Mouse (Mus musculus): ENCODE measurements around the gene Zgrf1.
A peak's percentile ranks its signal among the peaks of the same experiment; 100 is the strongest.

Zgrf1 gene

DNA sequence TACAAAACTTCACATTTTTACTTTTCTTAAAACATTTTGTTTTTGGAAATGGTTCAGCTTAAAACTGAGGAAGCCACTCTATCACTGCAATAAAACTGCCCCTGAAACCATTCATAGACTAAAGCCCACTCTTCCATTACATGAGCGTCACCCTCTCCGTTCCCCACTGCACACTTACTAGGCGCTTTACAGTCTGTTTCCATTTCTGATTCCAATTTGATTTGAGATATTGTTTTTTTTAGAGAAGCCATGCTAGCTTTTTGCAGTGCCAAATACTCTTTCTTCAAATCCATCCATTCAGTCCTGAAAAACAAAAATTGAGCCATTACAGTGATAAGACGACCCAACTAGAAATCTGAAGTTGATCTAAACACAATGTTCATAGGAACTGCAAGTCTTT lies 9.3 kb upstream of the Zgrf1 start:
- no peaks in the 10 kb centered on the region for H3K27me3 ChIP-seq (ENCODE audit: control insufficient read depth, insufficient read depth, low read length, poor library complexity, severe bottlenecking)
- H3K36me3 ChIP-seq (ENCODE audit: control insufficient read depth, insufficient read depth, low read length, poor library complexity, severe bottlenecking): peaks cover 10% of the 10 kb centered on the region
- no peak for DNase-seq (ENCODE audit: low read depth, low spot score)

DNA sequence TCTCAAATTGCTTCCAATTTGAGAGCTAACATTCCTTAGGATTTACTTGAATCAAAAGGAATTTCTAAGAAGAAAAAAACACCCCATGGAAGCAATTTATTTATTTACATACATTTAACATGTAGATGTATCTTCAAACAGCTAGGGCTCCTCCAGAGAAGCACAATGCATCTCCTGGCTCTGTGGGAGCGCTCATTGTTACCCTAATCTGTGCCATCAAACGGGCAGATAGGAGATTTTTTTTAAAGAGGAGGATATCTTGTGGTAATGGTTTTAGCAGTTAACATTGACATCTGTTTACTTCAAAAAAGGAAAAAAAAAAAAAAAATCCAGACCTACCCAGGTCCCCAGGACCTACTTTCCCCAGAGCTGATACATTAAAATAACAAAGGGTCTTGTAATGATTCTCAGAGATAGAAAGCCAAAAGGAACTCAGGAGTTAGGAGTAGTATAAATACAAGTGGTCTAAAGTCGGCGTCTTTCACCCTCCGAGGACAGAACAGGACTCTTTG lies 8.6 kb upstream of the Zgrf1 start:
- DNase-seq (ENCODE audit: low read depth, low spot score): no peak
- Histone ChIP-seq H3K27me3 (ENCODE audit: control insufficient read depth, insufficient read depth, low read length, poor library complexity, severe bottlenecking) (no peaks in the 10 kb centered on the region), H3K36me3 (ENCODE audit: control insufficient read depth, insufficient read depth, low read length, poor library complexity, severe bottlenecking) (peaks cover 10% of the 10 kb centered on the region)

DNA sequence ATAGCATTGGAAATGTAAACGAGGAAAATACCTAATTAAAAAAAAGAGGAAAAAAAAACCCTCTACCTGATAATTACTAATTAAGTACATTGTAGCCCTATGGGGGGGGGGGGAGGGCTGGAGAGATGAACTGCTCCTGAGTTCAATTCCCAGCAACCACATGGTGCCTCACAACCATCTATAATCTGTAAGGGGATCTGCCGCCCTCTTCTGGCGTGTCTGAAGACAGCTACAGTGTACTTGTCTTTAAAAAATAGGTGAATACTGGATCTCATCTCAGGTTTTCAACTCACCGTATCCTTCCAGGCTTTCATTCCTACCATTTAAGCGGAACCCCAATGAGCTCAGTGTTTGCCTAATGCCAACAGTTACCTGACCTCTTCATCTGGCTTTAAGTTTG lies 5.4 kb upstream of the Zgrf1 start:
- Histone ChIP-seq H3K27me3 (ENCODE audit: control insufficient read depth, insufficient read depth, low read length, poor library complexity, severe bottlenecking) (no peaks in the 10 kb centered on the region), H3K36me3 (ENCODE audit: control insufficient read depth, insufficient read depth, low read length, poor library complexity, severe bottlenecking) (peaks cover 6% of the 10 kb centered on the region)
- DNase-seq (ENCODE audit: low read depth, low spot score): peak; percentile 46

DNA sequence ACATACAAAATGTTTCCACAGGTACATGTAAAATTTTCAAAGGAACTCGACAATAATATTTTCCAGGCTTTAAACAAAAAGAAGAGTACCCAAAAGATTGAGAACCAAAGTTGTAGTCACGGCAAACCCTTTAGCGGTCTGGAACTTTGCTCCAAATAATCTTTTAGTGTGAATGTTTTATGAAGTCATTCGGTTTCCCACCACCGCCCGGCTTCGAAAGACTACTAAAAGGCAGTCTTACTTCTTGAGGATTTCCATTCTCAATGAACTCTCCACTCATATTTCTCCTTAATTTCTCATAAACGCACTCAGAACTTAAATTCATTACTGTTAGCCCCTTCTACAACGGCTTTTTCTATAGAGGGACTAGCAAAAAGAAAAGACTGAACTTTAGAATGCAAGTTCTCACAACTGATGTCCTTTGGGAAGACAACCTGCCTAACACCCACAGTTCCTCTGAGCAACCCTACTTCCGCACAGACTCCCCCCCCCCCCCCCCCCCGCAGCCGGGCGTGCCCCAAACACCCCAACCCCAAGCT lies 786 bp upstream of the Zgrf1 start:
- DNase-seq (ENCODE audit: low read depth, low spot score): no peak
- H3K27me3 ChIP-seq (ENCODE audit: control insufficient read depth, insufficient read depth, low read length, poor library complexity, severe bottlenecking): no peaks in the 10 kb centered on the region
- H3K36me3 ChIP-seq (ENCODE audit: control insufficient read depth, insufficient read depth, low read length, poor library complexity, severe bottlenecking): no peaks in the 10 kb centered on the region; the same call in 1 of the 2 replicates

DNA sequence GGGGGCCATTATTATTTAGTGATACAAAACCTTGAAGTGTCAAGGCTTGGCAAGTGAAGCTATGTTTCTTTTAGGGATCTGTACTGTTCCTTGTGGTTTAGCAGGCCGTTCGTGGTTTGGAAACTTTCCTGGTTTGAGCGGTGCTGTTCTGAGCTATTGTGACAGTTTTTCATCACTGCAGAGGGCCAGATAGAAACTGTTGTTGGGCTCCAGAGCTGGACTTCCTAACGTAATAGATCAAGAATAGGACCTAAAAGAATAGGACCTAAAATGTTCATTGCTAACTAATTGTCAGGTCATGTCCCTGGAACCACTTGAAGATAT lies 393 bp downstream of the Zgrf1 start:
- peak; percentile 13 for DNase-seq (ENCODE audit: low read depth, low spot score)
- H3K27me3 ChIP-seq (ENCODE audit: control insufficient read depth, insufficient read depth, low read length, poor library complexity, severe bottlenecking): no peaks in the 10 kb centered on the region
- H3K36me3 ChIP-seq (ENCODE audit: control insufficient read depth, insufficient read depth, low read length, poor library complexity, severe bottlenecking): no peaks in the 10 kb centered on the region

DNA sequence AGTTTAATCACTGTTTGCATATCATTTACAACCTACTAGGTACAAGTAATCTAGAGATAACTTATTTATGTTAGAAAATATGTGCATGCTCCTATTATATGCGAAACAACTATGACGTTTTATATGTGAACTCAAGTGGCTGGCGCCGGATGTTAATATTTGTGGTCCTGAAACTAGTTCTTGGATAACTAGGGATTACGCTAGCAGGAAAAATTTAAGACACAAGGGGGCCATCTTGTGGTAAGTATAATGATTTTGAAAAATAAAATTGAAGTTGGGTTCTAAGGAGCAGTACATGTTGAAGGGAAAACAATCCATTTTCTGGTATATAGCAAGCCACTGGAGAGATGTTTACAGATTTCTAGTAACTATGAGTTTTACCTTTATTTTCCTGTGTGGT lies 1.4 kb downstream of the Zgrf1 start:
- H3K36me3 ChIP-seq (ENCODE audit: control insufficient read depth, insufficient read depth, low read length, poor library complexity, severe bottlenecking): no peaks in the 10 kb centered on the region
- no peak for DNase-seq (ENCODE audit: low read depth, low spot score)
- H3K27me3 ChIP-seq (ENCODE audit: control insufficient read depth, insufficient read depth, low read length, poor library complexity, severe bottlenecking): no peaks in the 10 kb centered on the region

DNA sequence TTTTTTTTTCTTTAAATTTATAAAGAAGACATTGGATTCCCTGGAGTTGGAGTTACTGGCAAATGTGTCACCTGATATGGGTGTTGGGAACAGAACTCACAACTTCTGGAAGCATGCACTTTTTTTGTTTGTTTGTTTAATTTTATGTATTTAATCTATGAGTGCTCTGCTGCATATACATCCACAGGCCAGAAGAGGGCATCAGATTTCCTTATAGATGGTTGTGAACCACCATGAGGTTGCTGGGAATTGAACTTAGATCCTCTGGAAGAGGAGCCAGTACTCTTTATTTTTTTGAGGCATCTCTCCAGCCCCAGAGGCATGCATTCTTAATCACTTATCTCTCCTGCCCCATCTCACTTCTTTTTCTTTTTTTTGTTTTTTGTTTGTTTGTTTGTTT lies 4.9 kb downstream of the Zgrf1 start:
- 0 out of 2 replicates have a peak, but pooled peaks cover 1% of the 10 kb centered on the region for H3K36me3 ChIP-seq (ENCODE audit: control insufficient read depth, insufficient read depth, low read length, poor library complexity, severe bottlenecking)
- DNase-seq (ENCODE audit: low read depth, low spot score): peak; percentile 13
- no peaks in the 10 kb centered on the region for H3K27me3 ChIP-seq (ENCODE audit: control insufficient read depth, insufficient read depth, low read length, poor library complexity, severe bottlenecking)

DNA sequence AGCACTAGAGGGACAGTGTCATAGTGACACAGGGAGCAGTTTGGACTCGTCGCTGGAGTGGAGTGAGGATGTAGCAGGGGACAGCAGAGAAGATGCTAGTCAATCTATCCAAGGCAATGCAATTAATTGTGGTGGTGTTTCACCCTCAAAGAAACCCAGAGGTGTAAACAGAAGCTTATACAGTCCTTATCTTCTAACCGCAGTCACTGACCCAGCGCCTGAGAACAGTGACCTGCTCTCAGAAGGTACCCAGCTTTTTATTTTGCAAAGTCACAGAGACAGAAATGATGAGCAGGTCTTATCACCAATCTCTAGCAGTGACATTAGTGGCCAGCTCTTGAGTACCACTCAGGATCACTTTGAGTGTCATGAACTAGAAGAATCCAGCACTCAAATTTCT lies 9.7 kb downstream of the Zgrf1 start:
- Histone ChIP-seq H3K27me3 (ENCODE audit: control insufficient read depth, insufficient read depth, low read length, poor library complexity, severe bottlenecking) (no peaks in the 10 kb centered on the region), H3K36me3 (ENCODE audit: control insufficient read depth, insufficient read depth, low read length, poor library complexity, severe bottlenecking) (0 out of 2 replicates have a peak, but pooled peaks cover 1% of the 10 kb centered on the region)
- DNase-seq (ENCODE audit: low read depth, low spot score): no peak

DNA sequence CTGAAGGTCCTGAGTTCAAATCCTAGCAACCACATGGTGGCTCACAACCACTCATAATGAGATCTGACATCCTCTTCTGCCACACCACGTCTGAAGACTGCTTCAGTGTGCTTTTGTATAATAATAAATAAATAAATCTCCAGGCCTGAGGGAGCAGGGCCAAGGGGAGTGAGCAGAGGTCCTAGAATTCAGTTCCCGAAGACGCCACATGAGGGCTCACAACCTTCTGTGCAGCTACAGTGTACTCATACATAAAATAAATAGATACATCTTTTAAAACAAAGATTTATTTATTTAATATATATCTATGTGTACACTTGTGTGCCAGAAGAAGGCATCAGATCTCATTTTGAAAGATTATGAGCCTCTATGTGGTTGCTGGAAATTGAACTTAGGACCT lies 11.8 kb downstream of the Zgrf1 start:
- H3K27me3 ChIP-seq (ENCODE audit: control insufficient read depth, insufficient read depth, low read length, poor library complexity, severe bottlenecking): no peaks in the 10 kb centered on the region
- no peak for DNase-seq (ENCODE audit: low read depth, low spot score)
- 0 out of 2 replicates have a peak, but pooled peaks cover 1% of the 10 kb centered on the region for H3K36me3 ChIP-seq (ENCODE audit: control insufficient read depth, insufficient read depth, low read length, poor library complexity, severe bottlenecking)

DNA sequence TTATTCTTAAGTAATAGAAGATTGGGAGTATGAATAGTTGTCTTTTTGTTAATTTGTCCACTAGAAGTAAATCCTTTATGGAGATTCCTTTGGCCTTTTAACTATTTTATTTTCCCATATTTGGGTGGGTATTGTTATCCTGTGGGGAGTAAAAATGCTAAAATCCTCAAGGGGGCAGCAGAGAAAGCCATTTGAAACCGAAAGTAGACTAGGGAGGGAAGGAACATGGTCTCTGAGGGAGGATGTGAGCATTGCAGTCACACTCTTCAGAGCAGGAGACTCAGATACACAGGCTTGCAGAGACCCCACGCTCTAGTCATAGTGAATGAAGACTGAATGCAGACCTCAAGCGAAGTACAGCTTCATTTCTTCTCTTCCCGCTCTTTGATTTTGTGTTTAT lies 19.3 kb downstream of the Zgrf1 start:
- DNase-seq (ENCODE audit: low read depth, low spot score): peak; percentile 81
- Histone ChIP-seq H3K27me3 (ENCODE audit: control insufficient read depth, insufficient read depth, low read length, poor library complexity, severe bottlenecking) (no peaks in the 10 kb centered on the region), H3K36me3 (ENCODE audit: control insufficient read depth, insufficient read depth, low read length, poor library complexity, severe bottlenecking) (no peaks in the 10 kb centered on the region)

DNA sequence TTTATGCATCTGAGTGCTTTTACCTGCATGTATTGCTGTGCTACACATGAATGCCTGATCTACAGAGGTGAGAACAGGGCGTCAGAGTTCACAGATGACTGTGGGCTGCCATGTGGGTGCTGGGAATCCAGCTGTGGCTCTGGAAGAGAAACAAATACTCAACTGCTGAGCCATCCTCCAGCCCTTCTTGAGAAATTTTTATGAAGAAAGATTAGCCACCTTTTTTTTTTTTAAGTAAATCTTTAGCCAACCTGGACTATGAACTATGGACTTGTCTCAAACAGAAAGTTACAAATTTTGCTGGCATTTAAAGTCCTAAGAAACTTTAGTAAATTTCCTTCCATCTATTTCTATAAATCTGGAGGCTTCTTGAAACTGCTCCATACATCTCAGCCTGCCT lies 43.8 kb downstream of the Zgrf1 start:
- Histone ChIP-seq H3K36me3 (ENCODE audit: control insufficient read depth, insufficient read depth, low read length, poor library complexity, severe bottlenecking) (0 out of 2 replicates have a peak, but pooled peaks cover 2% of the 10 kb centered on the region), H3K27me3 (ENCODE audit: control insufficient read depth, insufficient read depth, low read length, poor library complexity, severe bottlenecking) (no peaks in the 10 kb centered on the region)
- no peak for DNase-seq (ENCODE audit: low read depth, low spot score)

DNA sequence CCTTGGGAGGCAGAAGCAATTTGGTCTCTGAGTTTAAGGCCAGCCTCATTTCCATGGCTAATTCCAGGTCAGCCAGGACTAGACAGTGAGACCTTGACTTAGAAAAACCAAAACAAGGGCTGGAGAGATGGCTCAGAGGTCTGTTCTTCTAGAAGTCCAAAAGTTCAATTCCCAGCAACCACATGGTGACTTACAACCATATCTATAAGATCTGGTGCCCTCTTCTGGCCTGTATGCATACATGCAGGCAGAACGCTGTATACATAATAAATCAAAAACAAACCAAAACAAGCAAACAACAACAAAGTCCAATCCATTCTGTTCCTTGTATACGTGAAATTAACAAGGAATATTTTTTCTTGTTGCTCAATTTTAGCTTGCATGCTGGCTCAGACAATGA lies 54.8 kb downstream of the Zgrf1 start:
- Histone ChIP-seq H3K36me3 (ENCODE audit: control insufficient read depth, insufficient read depth, low read length, poor library complexity, severe bottlenecking) (0 out of 2 replicates have a peak, but pooled peaks cover 2% of the 10 kb centered on the region), H3K27me3 (ENCODE audit: control insufficient read depth, insufficient read depth, low read length, poor library complexity, severe bottlenecking) (no peaks in the 10 kb centered on the region)
- peak; percentile 37 for DNase-seq (ENCODE audit: low read depth, low spot score)

DNA sequence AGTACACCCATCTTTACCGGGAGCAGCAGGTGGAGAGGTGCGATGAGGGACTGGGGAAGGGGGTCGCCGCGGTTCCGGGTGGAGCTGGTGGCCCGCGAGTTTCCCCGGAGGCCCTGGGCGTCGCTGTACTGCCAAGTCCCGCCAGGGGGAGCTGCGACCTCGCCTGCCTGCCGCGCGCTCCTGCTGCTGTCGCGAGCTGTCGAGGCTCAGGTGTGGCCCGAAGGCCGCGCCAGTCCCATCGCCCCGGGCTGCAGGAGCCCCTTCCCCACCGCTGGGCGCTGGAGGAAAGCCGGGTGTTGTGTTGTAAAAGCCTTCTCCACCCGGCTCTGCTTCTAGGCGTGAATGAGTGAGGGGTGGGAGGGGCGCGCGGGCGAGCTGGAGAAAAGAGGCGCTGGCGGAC lies 72.0 kb downstream of the Zgrf1 start:
- H3K27me3 ChIP-seq (ENCODE audit: control insufficient read depth, insufficient read depth, low read length, poor library complexity, severe bottlenecking): peaks cover 1% of the 10 kb centered on the region; the same call in 1 of the 2 replicates
- H3K36me3 ChIP-seq (ENCODE audit: control insufficient read depth, insufficient read depth, low read length, poor library complexity, severe bottlenecking): no peaks in the 10 kb centered on the region
- peak; percentile 83 for DNase-seq (ENCODE audit: low read depth, low spot score)

DNA sequence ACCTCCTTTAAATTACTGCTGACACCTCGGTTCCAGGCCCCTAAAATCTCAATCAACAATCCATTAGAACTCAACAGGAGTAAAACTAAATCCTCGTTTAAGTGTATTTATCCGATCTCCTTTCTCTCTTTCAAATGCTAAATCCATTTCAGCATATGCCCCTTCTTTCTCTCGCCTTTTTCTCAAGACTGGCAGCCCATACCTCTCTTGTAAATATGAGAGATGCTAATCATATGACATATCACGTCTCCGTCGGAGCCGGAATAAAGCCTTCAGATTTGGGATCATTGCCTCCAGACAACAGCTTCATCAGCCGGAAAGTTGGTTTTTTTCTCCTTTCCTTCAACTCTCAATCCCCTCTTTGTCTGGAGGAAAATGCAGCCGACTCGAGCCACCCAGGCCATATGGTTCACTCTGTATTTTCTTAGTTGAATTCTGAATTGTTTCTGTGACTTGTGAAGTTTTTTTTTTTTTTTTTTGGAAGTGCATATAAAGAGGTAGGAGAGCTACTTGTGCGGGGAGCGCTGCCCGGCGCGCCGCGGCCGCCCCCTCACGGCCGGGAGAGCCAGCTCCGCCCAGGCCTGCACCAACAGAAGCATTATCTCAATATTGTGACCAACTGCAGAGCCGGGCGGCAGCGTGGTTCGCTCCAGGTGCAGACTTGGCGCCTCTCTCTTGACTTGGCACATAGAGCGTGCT lies 72.6 kb downstream of the Zgrf1 start:
- no peaks in the 10 kb centered on the region for H3K36me3 ChIP-seq (ENCODE audit: control insufficient read depth, insufficient read depth, low read length, poor library complexity, severe bottlenecking)
- H3K27me3 ChIP-seq (ENCODE audit: control insufficient read depth, insufficient read depth, low read length, poor library complexity, severe bottlenecking): peaks cover 1% of the 10 kb centered on the region; the same call in 1 of the 2 replicates
- DNase-seq (ENCODE audit: low read depth, low spot score): peak; percentile 43

DNA sequence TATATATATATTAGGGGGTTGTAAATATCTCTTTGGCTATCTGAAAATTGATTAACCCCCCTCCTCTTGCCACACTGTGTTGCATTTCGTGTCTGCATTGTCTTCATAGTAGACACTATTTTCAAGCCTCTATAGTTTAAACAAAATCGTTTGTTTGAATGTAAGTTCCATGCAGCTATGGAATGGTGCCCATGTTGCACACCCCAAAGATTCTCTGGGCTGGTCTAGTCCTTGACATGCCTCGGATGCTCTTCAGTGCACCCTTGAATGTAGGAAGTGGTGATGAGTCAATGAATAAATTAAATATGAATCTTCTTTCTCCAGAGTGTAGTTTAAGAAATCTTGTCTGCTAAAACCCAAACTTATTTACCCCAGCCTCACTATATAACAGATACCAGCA lies 73.2 kb downstream of the Zgrf1 start:
- Histone ChIP-seq H3K27me3 (ENCODE audit: control insufficient read depth, insufficient read depth, low read length, poor library complexity, severe bottlenecking) (peaks cover 1% of the 10 kb centered on the region), H3K36me3 (ENCODE audit: control insufficient read depth, insufficient read depth, low read length, poor library complexity, severe bottlenecking) (no peaks in the 10 kb centered on the region)
- peak; percentile 13 for DNase-seq (ENCODE audit: low read depth, low spot score)

Measured in splenic B cell, adult 2 months (primary cell).